Mouse (Mus musculus): ENCODE data around the gene Tssc4.

GRCm38 (mm10) chr7:143046358-143046757, 22.7 kb upstream of the Tssc4 start:
- TF ChIP-seq CTCF (IDR thresholded peaks at IDR 0.05; ENCODE audit: control insufficient read depth, insufficient read depth, low read length) (no peak), POLR2A (IDR thresholded peaks at IDR 0.05; ENCODE audit: borderline replicate concordance, control insufficient read depth, low read depth, low read length) (no peak)
